Mouse (Mus musculus) liver, adult 2 months (tissue): ENCODE measurements around the gene Enkd1.

Source experiments
- CTCF ChIP-seq: fragments of 200-500 bp; IDR thresholded peaks from 2 replicates; pipeline ENCODE4 v1.5.1; 2011; ENCODE audit warnings: low read depth, low read length, control low read depth
- POLR2A ChIP-seq: fragments of 200-500 bp; IDR thresholded peaks from 2 replicates; pipeline ENCODE4 v1.6.1; 2011; ENCODE audit warnings: low read length, control low read depth; ENCODE audit not compliant: insufficient read depth; ENCODE audit errors: extremely low read depth

- TF ChIP-seq CTCF (no peak), POLR2A (no peak)
Observed at GRCm38 (mm10) chr8:105657641-105658040, 50.4 kb downstream of the Enkd1 start.
